Mouse (Mus musculus) spleen, postnatal 4 days (tissue): ENCODE results near the gene Phkb.
"Not testable (repeated sequence)": the region's sequence is repeated elsewhere in the genome, so short reads cannot be mapped to it uniquely, and the experiment has no call there.

ENCODE experiments used
- DNase-seq, 2 experiments: peaks; one replicate each; pipeline ENCODE4 v3.0.0; 2022; ENCODE audit warnings: low spot score in 2 of 2

Gene Phkb

GRCm38 (mm10) chr8:85840657-85841488 is at the start of gene Phkb, which contains the start of gene Itfg1:
Gene Phkb (plus strand): TSS chr8:85840959.
Gene Itfg1 (minus strand): TSS chr8:85840921.
- peak; percentile 89 to 96 for DNase-seq

GRCm38 (mm10) chr8:85796392-85796791 is 44.4 kb upstream of the Phkb start:
- DNase-seq, result not testable (repeated sequence)

- DNase-seq, result no peak
Measured at GRCm38 (mm10) chr8:85800164-85800563, 40.6 kb upstream of the Phkb start.

- DNase-seq, result no peak
Measured at GRCm38 (mm10) chr8:85801408-85801807, 39.4 kb upstream of the Phkb start.

- no peak for DNase-seq
Measured at GRCm38 (mm10) chr8:85813621-85814020, 27.1 kb upstream of the Phkb start.

GRCm38 (mm10) chr8:85839916-85840656 is 673 bp upstream of the Phkb start:
- DNase-seq, result no peak

- DNase-seq, result no peak
Measured at GRCm38 (mm10) chr8:85841489-85841795, 683 bp downstream of the Phkb start.

- no peak for DNase-seq
Measured at GRCm38 (mm10) chr8:85845887-85846286, 5.1 kb downstream of the Phkb start.

- no peak for DNase-seq
Measured at GRCm38 (mm10) chr8:85854220-85855123, 13.7 kb downstream of the Phkb start.

- not testable (repeated sequence) for DNase-seq
Measured at GRCm38 (mm10) chr8:85857227-85857896, 16.6 kb downstream of the Phkb start.

GRCm38 (mm10) chr8:85860612-85861011 is 19.9 kb downstream of the Phkb start:
- no peak for DNase-seq

GRCm38 (mm10) chr8:85862381-85862780 is 21.6 kb downstream of the Phkb start:
- no peak for DNase-seq

- no peak for DNase-seq
Measured at GRCm38 (mm10) chr8:85871660-85872059, 30.9 kb downstream of the Phkb start.

- DNase-seq, result no peak
Measured at GRCm38 (mm10) chr8:85877976-85878375, 37.2 kb downstream of the Phkb start.

GRCm38 (mm10) chr8:85879624-85880023 is 38.9 kb downstream of the Phkb start:
- DNase-seq, result no peak

GRCm38 (mm10) chr8:85884811-85885210 is 44.1 kb downstream of the Phkb start:
- no peak for DNase-seq

- DNase-seq, result no peak
Measured at GRCm38 (mm10) chr8:85897636-85898035, 56.9 kb downstream of the Phkb start.

- no peak for DNase-seq
Measured at GRCm38 (mm10) chr8:85924991-85925390, 84.2 kb downstream of the Phkb start.

GRCm38 (mm10) chr8:85925574-85925973 is 84.8 kb downstream of the Phkb start:
- no peak for DNase-seq

GRCm38 (mm10) chr8:85926107-85926506 is 85.3 kb downstream of the Phkb start:
- no peak for DNase-seq

GRCm38 (mm10) chr8:85936148-85936547 is 95.4 kb downstream of the Phkb start:
- DNase-seq, result no peak
